Mouse (Mus musculus) left cerebral cortex, postnatal 25 days (tissue): ENCODE measurements around the gene Hnrnph2. TPM values are rescaled to one million over a fixed set of nuclear protein-coding genes. Genes with fewer than 3 reads are reported as not detected.

ENCODE experiments used
- total RNA-seq, 2 experiments: library from RNA; stranded (reverse); gene quantifications; 2 replicates each; pipeline ENCODE4 v1.2.3; 2021

The Hnrnph2 gene
- total RNA-seq, 2 experiments from 2014 or later, result 153 to 166 TPM

Other genes with a start within 250 kb of the Hnrnph2 start
- 10 to 100 TPM; 56.3 to 61.7 TPM for gene Drp2, start 196.6 kb upstream of the Hnrnph2 start, total RNA-seq
- gene Taf7l, start 124.7 kb upstream of the Hnrnph2 start, total RNA-seq, result under 1 TPM in 1 of 2 experiments, not detected in 1; 0.53 TPM
- gene Timm8a1, start 59.3 kb upstream of the Hnrnph2 start, total RNA-seq, result 10 to 100 TPM; 17.6 to 22.3 TPM
- 1 to 10 TPM; 1.0 to 1.2 TPM for gene Btk, start 17.6 kb upstream of the Hnrnph2 start, total RNA-seq
- 100 to 1,000 TPM; 115 to 132 TPM for gene Rpl36a, start 15.5 kb upstream of the Hnrnph2 start, total RNA-seq
- gene Gla, start 54 bp upstream of the Hnrnph2 start, total RNA-seq, result 10 to 100 TPM; 10.4 to 10.5 TPM
- 10 to 100 TPM; 37.7 to 39.5 TPM for gene Armcx4, start 85.3 kb downstream of the Hnrnph2 start, total RNA-seq
- 10 to 100 TPM; 60.0 to 68.0 TPM for gene Armcx1, start 116.8 kb downstream of the Hnrnph2 start, total RNA-seq
- gene Armcx6, start 150.2 kb downstream of the Hnrnph2 start, total RNA-seq, result 1 to 10 TPM; 4.2 to 5.8 TPM
- gene Armcx3, start 155.4 kb downstream of the Hnrnph2 start, total RNA-seq, result 10 to 100 TPM; 75.0 to 85.0 TPM
- 10 to 100 TPM; 81.7 to 82.8 TPM for gene Armcx2, start 208.0 kb downstream of the Hnrnph2 start, total RNA-seq